Mouse (Mus musculus) heart, postnatal 0 days (tissue): Measurements from ENCODE around the gene Galp.

Experiments used
- CTCF ChIP-seq: IDR thresholded peaks from 2 replicates; pipeline ENCODE4 v1.5.1; 2016; ENCODE audit warnings: antibody characterized with exemption, control low read depth, low read depth
- EP300 ChIP-seq: IDR thresholded peaks from 2 replicates; pipeline ENCODE4 v1.6.1; 2016; ENCODE audit warnings: antibody characterized with exemption, low read depth

GRCm38 (mm10) chr7:6170391-6170790 is 26.5 kb upstream of the Galp start:
- TF ChIP-seq CTCF (no peak), EP300 (no peak)
